Mouse (Mus musculus) ovary, postnatal 14 days (tissue): ENCODE data around the gene Pms1.

ENCODE experiments used
- DNase-seq: peaks from one replicate; pipeline ENCODE4 v3.0.0; 2022; ENCODE audit warnings: low spot score

Pms1 gene

GRCm38 (mm10) chr1:53201630-53202199 is 95.1 kb downstream of the Pms1 start:
- no peak for DNase-seq

DNA sequence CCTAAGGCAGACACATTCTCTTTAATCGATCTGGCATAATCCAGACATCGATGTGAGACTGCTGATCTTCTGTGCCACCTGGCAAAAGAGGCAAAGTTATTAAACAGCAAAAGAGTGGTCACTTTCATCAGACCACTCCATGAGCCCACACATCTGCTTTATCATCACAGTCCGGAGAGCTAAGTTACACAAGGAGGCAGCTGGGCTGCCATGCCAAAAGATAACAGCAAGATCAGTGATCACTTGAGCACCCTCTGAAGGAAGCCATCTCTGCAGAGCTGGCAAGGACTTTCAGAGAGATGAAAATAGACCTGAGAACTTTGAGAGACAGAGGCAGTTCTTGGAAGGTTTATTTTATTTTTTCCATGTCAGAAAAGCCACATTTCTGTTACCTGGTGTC is 102.3 kb downstream of the Pms1 start:
- no peak for DNase-seq

DNA sequence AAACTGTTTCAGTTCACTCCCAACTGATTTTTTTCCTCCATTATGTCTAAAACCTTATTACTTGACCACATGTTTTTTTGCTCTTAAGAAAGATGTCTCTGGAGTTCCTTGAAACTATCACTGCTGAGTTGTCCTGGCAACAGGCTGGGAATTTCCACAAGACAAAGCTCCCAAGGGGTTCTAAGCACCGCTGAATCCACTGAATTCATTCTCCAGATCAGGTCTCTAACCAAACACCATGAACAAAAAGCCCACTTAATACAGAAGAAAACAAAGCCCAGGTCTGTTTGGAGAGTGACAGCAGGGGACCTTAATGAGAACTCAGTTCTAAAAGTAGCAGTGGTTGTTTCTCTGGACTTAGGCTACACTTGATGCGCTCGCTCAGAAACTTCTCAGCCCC is 105.6 kb downstream of the Pms1 start:
- DNase-seq, result no peak

DNA sequence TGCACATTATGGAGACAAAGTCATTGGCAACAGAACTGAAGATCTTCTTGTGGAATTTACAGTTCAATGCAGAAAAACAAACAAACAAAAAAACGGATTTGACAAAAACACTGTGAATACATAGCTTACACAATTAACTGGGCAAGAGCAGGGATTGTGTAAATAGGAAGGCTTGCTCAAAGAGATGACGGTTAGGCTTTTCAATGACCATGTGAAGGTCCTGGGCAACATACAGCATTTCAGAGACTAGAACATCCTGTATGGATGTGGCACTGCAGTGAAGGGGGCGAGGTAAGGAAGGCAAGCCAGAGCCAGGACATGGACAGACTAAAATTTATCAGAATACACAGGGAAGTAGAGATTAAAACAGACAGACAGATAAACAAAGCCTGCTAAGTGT is 107.2 kb downstream of the Pms1 start:
- DNase-seq, result no peak

DNA sequence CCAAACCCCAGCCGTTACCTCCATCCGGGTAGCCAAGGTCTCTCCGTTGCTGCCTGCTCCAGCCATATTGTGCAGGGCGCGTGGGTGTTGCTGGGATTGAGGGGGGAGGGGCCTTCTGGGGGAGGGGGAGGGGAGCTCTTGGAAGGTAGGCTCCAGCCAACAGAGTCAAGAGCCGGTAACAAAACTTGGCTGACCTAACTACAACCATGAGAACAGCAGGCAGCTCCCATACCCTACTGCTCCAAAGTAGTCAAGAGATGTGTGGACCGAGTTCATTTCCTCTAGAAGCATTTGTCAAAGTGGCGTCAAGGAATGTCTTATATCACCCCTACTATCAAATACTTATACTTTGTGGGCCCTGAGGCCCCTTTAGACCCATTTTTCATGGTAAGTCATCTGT is 109.3 kb downstream of the Pms1 start, which contains the start of gene 1700019A02Rik:
Gene 1700019A02Rik (minus strand): TSS at position 101 of the 400 bp plus-strand sequence.
- no peak for DNase-seq

DNA sequence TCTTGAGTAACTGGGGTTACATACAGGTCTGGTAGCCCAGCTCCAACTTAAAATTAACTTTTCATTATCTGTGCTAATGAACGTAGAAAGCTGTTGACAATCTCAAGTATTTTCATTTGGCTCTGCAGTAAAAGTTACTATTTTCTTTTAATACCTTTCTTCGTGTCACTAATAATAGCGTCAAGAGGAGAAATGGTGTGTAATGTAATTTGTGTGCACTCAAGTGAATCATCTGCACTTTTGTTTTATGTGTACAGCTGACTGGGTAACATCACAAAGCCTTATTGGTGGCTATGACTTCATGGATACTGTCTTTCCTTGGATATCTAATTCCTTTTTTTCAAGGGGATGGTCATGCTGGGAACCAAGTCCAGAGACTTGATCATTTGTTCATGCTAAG is 110.5 kb downstream of the Pms1 start:
- DNase-seq, result no peak

GRCm38 (mm10) chr1:53157715-53158114 is 139.1 kb downstream of the Pms1 start:
- no peak for DNase-seq
